Mouse (Mus musculus): ENCODE results near the gene Gdi1. TPM values are rescaled to one million over a fixed set of nuclear protein-coding genes. Genes with fewer than 3 reads are reported as not detected.

Gene Gdi1
- 706 and 748 TPM in 2 replicates for polyA plus RNA-seq (2016; fragmentation: Nextera tagmentation; extraction: Ambion mirVana)

DNA sequence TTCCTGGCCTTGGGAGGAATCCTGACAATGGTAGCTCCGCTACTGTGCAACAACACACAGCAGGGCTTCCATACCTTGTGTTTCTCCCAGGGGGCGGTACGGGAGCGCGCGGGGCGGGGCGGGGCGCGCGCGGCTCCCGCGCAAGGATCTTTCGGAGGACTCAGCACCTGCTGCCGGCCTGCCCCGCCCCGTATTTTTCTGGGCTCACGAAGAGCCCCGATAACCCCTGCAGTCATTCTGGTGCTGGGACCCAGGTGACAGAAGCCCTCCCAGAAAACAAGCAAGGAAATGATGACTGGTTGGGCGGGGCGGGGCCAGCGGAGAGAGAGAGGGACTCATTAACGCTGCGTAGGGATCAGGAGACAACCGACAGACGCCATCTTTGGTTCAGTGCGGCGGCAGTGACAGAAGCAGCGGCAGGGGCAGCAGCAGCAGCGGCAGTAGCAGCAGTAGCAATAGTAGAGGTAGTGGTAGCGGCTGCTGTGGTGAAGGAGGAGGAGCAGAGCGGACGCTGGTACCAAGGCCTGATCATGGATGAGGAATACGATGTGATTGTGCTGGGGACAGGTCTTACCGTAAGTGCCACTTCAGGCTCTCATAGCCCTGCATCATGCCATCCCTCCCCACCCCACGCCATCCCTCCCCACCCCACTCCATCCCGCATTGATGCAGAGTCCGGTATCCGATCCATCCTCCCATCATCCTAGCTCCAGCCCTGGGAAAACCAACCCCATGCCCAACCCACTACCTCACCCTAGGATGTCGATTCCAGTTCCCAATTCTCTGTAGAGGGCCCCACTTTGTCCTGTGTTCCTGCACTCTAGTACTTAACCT, at the start of gene Gdi1:
Gene Gdi1, plus strand, starts transcription at position 132 of the 834 bp plus-strand sequence.
- peak within 1 kb of the TSS; percentile 58 for H3K4me3 ChIP-seq
- ATAC-seq (ENCODE audit: low FRiP score, low read depth): peak; percentile 82
- WGBS: 15% methylated on average over 41 of the region's 41 CpGs
- no peaks in the 10 kb centered on the region for H3K27me3 ChIP-seq (replicated peaks)
- peak within 1 kb of the TSS; percentile 73 for H3K9ac ChIP-seq
- H3K27ac ChIP-seq: peak within 1 kb of the TSS; percentile 64
- H3K4me1 ChIP-seq: peaks cover 8% of the 10 kb centered on the region
- no peaks in the 10 kb centered on the region for H3K9me3 ChIP-seq
- peaks cover 47% of the 10 kb centered on the region for H3K36me3 ChIP-seq
- H3K4me2 ChIP-seq (replicated peaks): peak within 1 kb of the TSS; percentile 75

- Histone ChIP-seq H3K9ac (no peak overlapping the region), H3K9me3 (no peaks in the 10 kb centered on the region), H3K4me3 (no peak overlapping the region), H3K27ac (no peak overlapping the region), H3K4me2 (replicated peaks) (no peak overlapping the region), H3K36me3 (peaks cover 9% of the 10 kb centered on the region; the same call in 1 of the 2 replicates), H3K27me3 (replicated peaks) (no peaks in the 10 kb centered on the region), H3K4me1 (peaks cover 5% of the 10 kb centered on the region; the same call in 1 of the 2 replicates)
- 97% methylated on average over 3 of the region's 3 CpGs for WGBS
- no peak for ATAC-seq (ENCODE audit: low FRiP score, low read depth)
These were observed 47.1 kb upstream of the Gdi1 start for GRCm38 (mm10) chrX:74257746-74258145.

DNA sequence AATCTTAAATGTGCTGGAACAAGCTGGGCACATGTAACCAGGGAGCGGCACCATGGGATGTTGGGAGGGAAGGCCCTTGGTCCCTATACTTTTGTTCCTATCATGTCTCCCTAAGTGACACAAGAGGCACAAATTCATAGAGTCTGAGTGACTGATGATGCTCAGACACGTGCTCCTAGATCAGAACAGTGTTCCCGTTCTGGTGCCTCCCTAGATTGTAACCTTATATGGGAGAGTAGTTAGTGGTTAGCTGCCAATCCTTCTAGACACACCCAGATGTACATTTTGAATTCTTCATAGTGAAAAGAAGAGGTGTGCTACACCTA, 35.1 kb upstream of the Gdi1 start:
- peak; percentile 35 for ATAC-seq (ENCODE audit: low FRiP score, low read depth)
- H3K27ac ChIP-seq: peak overlapping the region; percentile 75; the same call in 1 of the 2 replicates
- WGBS: 18% methylated on average over 3 of the region's 3 CpGs
- no peaks in the 10 kb centered on the region for H3K27me3 ChIP-seq (replicated peaks)
- H3K36me3 ChIP-seq: no peaks in the 10 kb centered on the region; the same call in 1 of the 2 replicates
- H3K9me3 ChIP-seq: no peaks in the 10 kb centered on the region
- H3K4me2 ChIP-seq (replicated peaks): peak overlapping the region; percentile 55
- H3K4me3 ChIP-seq: peak overlapping the region; percentile 49
- H3K4me1 ChIP-seq: no peaks in the 10 kb centered on the region
- H3K9ac ChIP-seq: peak overlapping the region; percentile 56

- WGBS: 16% methylated on average over 42 of the region's 42 CpGs
- Histone ChIP-seq H3K27ac (peak within 1 kb of the TSS; percentile 75; the same call in 1 of the 2 replicates), H3K36me3 (no peaks in the 10 kb centered on the region; the same call in 1 of the 2 replicates), H3K9me3 (no peaks in the 10 kb centered on the region), H3K4me3 (peak within 1 kb of the TSS; percentile 49), H3K4me1 (no peaks in the 10 kb centered on the region), H3K27me3 (replicated peaks) (no peaks in the 10 kb centered on the region), H3K4me2 (replicated peaks) (peak within 1 kb of the TSS; percentile 62), H3K9ac (peak within 1 kb of the TSS; percentile 72)
- ATAC-seq (ENCODE audit: low FRiP score, low read depth): peak; percentile 95
These were observed 34.5 kb upstream of the Gdi1 start, which contains the start of gene Rpl10 for GRCm38 (mm10) chrX:74270062-74270901. Rpl10 (plus strand) TSS chrX:74270812.

GRCm38 (mm10) chrX:74270902-74271551, 33.8 kb upstream of the Gdi1 start:
- Histone ChIP-seq H3K9me3 (no peaks in the 10 kb centered on the region), H3K4me2 (replicated peaks) (peak overlapping the region; percentile 62), H3K4me3 (peak overlapping the region; percentile 49), H3K27me3 (replicated peaks) (no peaks in the 10 kb centered on the region), H3K36me3 (no peaks in the 10 kb centered on the region; the same call in 1 of the 2 replicates), H3K4me1 (no peaks in the 10 kb centered on the region), H3K9ac (peak overlapping the region; percentile 72), H3K27ac (no peak overlapping the region)
- 12% methylated on average over 27 of the region's 27 CpGs for WGBS
- no peak for ATAC-seq (ENCODE audit: low FRiP score, low read depth)

- Histone ChIP-seq H3K27me3 (replicated peaks) (no peaks in the 10 kb centered on the region), H3K9me3 (no peaks in the 10 kb centered on the region), H3K4me2 (replicated peaks) (no peak overlapping the region), H3K27ac (no peak overlapping the region), H3K36me3 (no peaks in the 10 kb centered on the region; the same call in 1 of the 2 replicates), H3K4me1 (no peaks in the 10 kb centered on the region), H3K9ac (no peak overlapping the region), H3K4me3 (no peak overlapping the region)
- no peak for ATAC-seq (ENCODE audit: low FRiP score, low read depth)
- WGBS: 28% methylated on average over 10 of the region's 10 CpGs
These were observed 31.1 kb upstream of the Gdi1 start for GRCm38 (mm10) chrX:74273422-74274322.

GRCm38 (mm10) chrX:74277916-74278315, 26.9 kb upstream of the Gdi1 start:
- Histone ChIP-seq H3K9me3 (no peaks in the 10 kb centered on the region), H3K27me3 (replicated peaks) (no peaks in the 10 kb centered on the region), H3K4me3 (no peak overlapping the region), H3K36me3 (no peaks in the 10 kb centered on the region), H3K4me1 (no peaks in the 10 kb centered on the region), H3K4me2 (replicated peaks) (no peak overlapping the region), H3K27ac (no peak overlapping the region), H3K9ac (no peak overlapping the region)
- 76% methylated on average over 8 of the region's 8 CpGs for WGBS
- no peak for ATAC-seq (ENCODE audit: low FRiP score, low read depth)

DNA sequence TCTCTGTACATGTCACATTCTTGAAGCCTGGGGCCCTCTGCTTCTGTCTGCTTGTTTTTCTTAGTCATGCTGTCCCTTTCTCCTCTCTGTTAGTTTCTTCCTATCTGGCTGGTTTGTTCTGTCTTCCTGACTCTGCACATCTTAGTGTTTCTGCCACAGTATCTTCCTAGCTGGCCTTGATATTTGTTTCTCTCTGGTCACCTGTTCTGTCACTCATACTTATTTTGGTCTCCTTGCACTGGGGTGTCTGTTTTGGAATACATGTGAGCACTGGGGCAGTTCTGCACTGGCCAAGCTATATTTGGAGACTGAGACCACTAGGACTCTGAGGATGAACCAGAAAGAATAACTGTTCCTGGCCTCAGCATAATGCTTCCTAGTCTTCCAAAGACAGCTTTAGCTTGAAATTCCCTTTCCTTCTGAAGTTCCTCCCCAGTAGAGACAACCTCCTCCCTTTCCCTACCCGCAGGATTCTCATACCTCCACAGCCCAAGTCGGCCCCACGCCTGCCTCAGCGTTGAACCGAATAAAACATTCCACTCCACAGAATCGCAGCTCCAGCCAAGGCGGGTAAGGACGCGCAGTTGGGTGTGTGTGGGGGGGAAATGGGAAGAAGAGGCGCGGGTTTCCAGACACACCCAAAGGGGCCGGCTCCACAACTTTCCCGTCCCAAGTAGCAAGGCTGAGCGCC, 23.6 kb upstream of the Gdi1 start:
- Histone ChIP-seq H3K4me3 (peak overlapping the region; percentile 57), H3K27ac (no peak overlapping the region), H3K4me2 (replicated peaks) (peak overlapping the region; percentile 70), H3K27me3 (replicated peaks) (no peaks in the 10 kb centered on the region), H3K9ac (peak overlapping the region; percentile 69; the same call in 1 of the 2 replicates), H3K36me3 (no peaks in the 10 kb centered on the region), H3K4me1 (0 out of 2 replicates have a peak, but pooled peaks cover 7% of the 10 kb centered on the region), H3K9me3 (no peaks in the 10 kb centered on the region)
- ATAC-seq (ENCODE audit: low FRiP score, low read depth): no peak
- WGBS: 20% methylated on average over 14 of the region's 14 CpGs

- H3K36me3 ChIP-seq: no peaks in the 10 kb centered on the region
- H3K9me3 ChIP-seq: no peaks in the 10 kb centered on the region
- H3K4me1 ChIP-seq: 0 out of 2 replicates have a peak, but pooled peaks cover 7% of the 10 kb centered on the region
- no peaks in the 10 kb centered on the region for H3K27me3 ChIP-seq (replicated peaks)
- H3K27ac ChIP-seq: no peak within 1 kb of the TSS
- H3K4me2 ChIP-seq (replicated peaks): peak within 1 kb of the TSS; percentile 70
- H3K9ac ChIP-seq: peak within 1 kb of the TSS; percentile 69
- ATAC-seq (ENCODE audit: low FRiP score, low read depth): peak; percentile 51; the same call in 1 of the 2 replicates
- peak within 1 kb of the TSS; percentile 57 for H3K4me3 ChIP-seq
- 17% methylated on average over 16 of the region's 16 CpGs for WGBS
These were observed 22.9 kb upstream of the Gdi1 start, which contains the start of the genes Taz and Dnase1l1 for GRCm38 (mm10) chrX:74281732-74282394. Taz (plus strand) TSS chrX:74281912. Dnase1l1 (minus strand) TSS chrX:74282337.
